Mouse (Mus musculus) megakaryocyte-erythroid progenitor cell, adult 5-6 weeks (primary cell): ENCODE measurements around the gene Nrp2. TPM values are rescaled to one million over a fixed set of nuclear protein-coding genes. Genes with fewer than 3 reads are reported as not detected.

Source experiments
- ATAC-seq: replicated peaks from 2 replicates; pipeline ENCODE4 v1.8.0; 2016; ENCODE audit warnings: mild to moderate bottlenecking, inconsistent platforms; ENCODE audit not compliant: severe bottlenecking, poor library complexity, low FRiP score, low TSS enrichment
- total RNA-seq, 2 experiments: library from RNA; stranded (forward) in 1 of 2; stranded (reverse) in 1 of 2; fragments of 200-1000, 215-1000 nt in 1 of 2; fragments of >200 nt in 1 of 2; fragmentation: Nextera tagmentation in 1 of 2; gene quantifications; 2 replicates each; pipeline ENCODE4 v1.2.3; 2014 to 2017

The Nrp2 gene
- total RNA-seq, 2 experiments from 2014 or later, result 0.17 TPM; not detected in 1

DNA sequence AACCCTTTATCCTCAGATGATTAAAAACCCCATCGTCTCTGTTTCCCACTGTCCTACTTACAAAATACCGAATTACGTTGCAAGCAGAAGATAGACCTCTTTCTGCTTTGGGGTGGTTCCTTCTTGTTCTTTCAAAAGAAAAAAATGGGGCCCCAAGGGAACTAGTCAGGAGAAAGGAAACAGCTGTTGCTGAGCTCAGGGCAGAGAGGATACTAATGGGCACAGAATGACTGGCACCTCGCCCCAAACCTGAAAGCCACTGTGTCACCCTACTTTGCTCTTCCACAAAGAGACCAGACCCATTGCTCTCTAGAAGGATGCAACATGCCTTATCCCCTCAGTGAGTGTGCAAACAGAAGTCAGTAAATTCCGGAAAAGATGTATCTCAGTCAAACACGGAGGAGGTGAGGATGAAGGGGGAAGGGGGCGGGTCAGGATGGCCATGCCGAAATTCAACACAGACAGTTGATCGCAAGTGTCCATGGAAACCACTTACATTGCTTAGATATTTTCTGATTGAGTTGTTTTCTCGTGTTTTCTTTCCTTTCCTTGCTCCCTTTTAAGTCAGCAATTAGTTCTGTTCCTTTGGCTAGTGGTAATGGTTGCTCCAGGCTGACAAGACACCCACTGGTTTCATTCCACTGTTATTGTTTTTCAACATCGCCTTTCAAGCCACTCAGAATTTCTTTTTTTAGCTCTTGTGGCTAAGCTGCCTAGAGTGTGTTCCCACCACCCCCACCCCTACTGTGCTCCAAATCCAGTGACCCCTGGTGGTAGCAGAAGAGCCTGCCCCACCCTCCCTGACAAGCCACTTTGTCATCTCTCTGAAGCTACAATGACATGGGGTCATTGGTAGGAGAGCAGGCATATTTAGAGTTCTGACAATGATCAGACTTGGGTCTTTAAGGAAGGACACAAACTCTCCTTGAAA is 71.5 kb downstream of the Nrp2 start:
- no peak for ATAC-seq

DNA sequence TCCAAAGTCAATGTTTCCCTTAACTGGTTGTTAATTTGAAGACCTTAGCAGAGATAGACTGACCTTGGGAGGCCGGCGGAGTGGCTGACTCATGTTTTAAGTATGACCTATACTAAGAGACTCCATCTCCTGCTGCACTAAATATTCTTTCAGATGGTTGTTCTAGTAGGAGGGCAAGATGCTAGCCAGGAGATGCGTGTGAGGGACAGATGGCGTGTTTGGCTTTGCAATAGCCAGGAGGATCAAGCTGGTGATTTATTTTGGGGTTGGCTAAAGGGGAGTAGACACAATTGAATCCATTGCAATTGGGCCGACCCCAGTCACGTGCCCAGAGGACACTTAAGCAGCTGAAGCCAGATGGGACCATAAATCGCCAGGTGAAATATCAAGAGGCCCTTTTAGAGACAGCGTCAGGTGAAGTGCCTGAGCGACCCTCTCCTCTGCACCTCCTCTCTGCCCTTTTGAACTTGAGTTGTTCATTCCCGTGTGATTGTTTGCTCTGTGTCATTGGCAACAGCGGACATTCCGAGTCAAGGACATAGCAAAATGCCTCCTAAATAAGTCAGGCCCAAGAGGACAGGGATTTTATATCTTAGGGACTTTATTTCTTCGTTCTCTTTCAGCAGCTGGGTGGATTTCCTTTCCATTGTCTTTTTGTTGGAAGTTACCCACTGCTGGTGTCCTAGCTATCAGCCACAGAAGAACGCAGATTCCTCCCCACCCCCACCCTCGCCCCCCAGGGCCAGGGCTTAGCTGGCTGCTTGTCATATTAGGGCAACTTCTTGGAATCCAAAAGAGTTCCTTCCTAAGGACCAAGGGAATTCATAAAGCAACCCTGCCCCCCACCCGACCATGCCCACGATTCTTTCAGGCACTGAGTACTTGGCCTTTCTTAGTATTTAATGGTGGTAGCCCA is 74.5 kb downstream of the Nrp2 start:
- ATAC-seq, result no peak

DNA sequence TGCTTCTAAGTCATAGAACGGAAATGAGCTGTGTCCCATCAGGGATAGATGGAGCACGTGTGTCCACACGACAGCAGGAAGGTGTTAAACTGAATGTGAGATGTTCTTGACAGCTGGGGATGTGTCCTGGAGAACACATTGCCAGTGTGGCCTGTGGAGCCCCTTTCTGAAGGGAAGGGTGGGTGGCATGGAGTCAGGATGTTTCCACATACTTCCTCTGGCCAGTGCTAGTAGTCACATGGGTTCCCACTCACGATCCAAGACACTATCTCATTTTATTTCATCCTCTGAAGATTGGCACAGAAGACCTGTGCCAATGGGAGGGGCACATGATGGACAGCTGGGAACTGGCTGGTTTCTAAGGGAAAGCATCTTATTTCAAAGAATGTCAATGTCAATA is 75.8 kb downstream of the Nrp2 start:
- ATAC-seq, result no peak

DNA sequence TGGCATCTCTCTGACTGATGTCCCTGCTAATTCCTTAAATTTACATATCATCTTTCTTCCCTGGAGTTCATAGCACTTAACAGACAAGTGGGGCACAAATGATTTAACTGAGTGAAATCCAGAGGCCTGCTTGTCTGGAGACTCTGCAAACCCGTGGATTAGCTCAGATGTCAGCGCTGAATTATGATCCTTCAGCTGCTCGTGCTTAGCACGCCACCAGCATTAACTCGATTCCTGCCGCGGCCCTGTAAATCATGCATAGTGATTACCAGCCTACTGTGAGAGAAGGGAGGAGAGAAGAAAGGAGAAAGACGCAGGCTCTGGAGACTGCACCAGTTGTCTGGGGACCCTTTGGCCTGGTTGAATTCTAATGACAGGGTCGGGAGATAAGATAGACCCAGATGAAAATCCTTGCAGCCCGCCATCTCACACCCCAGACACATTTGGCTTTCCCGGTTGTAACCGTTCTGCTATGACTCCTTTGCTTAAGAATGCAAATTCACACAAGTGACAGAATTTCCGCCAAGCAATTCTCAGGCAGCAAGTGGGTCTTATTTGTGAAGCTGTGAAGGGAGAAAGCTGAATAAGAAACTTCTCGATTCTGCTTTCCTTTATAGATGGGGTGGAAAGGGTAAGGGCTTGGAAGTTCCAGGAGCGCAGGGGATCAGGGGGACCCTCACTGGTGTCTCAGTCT is 77.1 kb downstream of the Nrp2 start:
- no peak for ATAC-seq

DNA sequence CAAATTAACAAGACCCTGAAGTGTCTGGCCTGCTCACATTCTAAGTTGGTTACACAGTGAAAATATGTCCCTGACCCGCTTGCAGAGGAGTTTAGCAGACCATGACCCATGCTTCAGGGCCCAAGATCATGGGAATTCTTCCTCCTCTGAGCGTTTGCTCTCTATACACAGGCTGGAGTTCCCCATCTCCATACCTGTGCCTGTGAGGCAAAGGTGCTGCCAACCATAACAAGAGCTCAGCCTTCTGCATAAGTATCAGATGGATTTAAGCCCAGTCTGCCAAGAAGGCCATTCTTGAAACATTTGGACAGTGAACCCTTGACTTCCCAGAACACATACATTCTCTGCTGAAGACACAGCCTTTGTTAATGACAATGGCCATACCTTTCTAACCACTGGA is 79.1 kb downstream of the Nrp2 start:
- ATAC-seq, result no peak

DNA sequence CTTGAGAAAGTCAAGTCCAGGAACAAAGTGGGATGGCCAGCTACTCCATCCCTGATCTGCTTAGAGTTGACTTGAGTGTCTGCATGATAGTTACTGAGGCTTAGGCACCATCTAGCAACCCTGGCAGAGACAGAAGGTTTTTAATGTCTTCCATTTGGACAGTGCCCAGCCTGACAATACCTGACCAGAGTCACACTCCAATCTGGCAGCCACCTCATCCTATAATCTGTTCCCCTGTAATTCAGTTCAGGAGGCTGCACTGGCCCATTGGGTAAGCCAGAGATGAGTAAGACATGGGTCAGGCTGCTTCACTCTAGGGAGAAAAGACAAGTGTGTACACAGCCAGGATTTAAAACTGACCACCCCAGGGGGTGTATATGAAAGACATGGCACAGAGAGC is 79.5 kb downstream of the Nrp2 start:
- no peak for ATAC-seq

DNA sequence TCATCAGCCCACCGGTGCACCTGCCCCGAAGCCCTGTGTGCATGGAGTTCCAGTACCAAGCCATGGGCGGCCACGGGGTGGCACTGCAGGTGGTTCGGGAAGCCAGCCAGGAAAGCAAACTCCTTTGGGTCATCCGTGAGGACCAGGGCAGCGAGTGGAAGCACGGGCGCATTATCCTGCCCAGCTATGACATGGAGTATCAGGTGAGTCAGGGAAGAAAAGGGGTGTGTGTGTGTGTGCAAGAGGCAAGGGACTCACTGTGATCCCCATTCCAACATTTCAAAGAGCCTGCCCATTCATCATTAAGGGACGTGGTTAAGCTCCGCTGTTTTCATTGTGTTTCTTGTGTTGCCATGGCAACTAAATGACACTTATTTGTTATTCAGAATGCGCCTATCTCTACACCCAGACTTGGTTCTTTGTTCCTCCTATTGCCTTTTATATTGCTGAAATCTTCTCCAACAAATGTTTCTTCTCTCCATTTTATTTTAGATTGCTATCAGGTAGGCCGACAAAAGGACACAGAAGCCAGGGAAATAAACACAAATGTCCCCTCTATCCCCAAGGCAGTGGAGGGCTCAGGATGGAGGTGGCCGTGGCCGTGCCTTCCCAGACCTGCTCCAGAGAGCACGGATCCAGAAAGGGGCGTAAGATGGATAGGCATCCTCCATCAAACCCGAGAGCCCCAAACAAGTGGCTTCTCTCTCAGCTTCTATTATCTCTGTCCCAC is 80.4 kb downstream of the Nrp2 start:
- ATAC-seq, result no peak

DNA sequence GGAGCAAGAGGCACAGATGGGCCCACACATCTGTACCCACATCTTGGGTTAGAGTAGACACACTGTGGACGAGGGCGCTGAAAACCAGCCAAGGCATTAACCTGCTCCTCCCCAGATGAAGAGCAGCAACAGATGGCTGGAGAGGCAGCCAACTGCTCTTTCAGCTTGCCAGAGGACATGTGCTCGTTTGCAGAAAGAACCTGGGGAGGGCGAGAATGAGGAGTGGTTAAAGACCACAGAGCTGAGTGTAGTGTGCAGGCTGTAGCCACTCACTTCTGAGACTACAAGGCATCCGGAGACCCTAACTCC is 81.0 kb downstream of the Nrp2 start:
- ATAC-seq, result no peak

DNA sequence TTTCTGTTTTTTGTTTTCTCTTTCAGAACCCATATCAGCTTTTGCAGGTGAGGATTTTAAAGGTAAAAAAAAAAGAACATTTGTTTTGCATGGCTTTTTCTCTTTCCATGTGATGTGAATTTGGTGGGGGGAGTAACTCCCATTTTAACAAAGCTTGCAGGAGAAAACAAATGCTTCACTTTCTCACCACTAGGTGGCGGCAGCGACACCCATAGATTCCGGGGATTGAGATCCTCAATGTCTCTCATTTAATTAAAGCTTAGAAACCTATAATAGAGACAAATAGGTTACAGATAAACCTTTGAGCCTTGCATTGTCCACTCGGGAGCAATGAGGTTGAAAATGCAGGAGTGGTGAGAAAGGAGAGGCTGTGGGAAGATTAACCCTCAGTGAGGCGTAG is 83.2 kb downstream of the Nrp2 start:
- ATAC-seq, result 0 out of 2 replicates have a peak, but pooled peaks have one; percentile 55

DNA sequence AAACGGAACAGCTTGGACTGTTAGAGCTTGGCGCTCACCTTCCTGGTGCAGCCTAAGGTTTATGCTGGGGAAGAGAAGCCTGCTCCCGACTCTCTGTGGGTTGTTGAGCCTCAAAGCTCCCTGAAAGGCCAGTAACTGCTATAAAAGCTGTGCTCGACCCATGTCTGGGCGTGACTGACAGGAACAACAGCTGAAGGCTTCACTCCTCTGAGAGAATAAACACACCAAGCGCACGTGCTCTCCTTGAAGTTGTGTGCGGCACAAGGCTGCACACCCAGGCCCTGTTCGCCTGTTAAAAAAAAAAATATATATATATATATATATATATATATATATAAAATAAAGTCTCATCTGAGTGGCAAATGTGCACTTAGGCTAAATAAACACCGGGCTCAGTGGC is 84.5 kb downstream of the Nrp2 start:
- ATAC-seq, result no peak

DNA sequence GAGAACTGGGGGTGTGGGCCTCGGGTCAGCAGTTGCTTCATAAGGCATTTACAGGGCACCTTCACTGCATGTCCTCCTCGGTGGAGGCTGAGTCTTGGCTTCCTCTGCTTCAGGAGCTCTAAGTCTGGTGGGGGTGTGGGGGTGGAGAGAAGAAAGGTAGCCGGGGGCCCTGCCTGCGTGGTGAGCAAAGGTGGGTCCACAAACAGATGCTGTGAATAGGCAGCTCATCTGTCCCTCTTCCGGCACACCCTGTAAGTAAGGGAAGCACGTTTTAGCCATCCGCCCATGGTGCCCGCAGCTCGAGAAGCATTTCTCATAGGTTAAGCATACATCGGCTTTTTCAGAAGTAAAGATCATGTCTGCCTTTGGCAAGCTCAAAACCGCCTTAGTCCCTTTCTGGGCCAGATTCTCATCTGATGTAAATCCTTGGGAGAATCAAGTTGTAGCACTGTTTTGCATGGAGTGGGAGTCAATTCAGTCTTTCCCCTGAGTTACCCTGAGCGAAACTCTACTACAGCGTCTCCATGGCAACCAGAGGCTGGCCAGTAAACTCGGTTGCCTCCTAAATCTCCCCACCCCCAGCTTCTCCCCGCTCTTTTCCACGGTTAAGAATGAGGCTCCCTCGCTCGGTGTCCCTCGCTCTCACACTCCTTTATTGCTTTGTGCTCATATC is 91.3 kb downstream of the Nrp2 start:
- ATAC-seq, result no peak

DNA sequence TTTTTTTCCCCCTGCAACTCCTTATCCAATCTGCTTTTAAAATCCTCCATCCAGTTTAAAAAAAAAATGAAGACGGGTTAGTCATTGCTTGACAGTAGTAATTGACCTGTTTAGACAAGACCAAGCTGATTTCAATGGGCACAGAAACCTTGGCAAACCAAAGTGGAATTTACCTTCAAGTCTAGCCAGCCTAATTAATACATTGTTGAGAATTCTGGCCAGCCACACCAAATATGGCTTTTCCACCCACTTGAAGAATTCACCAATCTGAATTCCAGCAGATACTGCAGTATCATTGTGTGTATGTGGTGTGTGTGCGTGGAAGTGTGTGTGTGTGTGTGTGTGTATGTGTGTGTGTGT is 91.8 kb downstream of the Nrp2 start:
- no peak for ATAC-seq

DNA sequence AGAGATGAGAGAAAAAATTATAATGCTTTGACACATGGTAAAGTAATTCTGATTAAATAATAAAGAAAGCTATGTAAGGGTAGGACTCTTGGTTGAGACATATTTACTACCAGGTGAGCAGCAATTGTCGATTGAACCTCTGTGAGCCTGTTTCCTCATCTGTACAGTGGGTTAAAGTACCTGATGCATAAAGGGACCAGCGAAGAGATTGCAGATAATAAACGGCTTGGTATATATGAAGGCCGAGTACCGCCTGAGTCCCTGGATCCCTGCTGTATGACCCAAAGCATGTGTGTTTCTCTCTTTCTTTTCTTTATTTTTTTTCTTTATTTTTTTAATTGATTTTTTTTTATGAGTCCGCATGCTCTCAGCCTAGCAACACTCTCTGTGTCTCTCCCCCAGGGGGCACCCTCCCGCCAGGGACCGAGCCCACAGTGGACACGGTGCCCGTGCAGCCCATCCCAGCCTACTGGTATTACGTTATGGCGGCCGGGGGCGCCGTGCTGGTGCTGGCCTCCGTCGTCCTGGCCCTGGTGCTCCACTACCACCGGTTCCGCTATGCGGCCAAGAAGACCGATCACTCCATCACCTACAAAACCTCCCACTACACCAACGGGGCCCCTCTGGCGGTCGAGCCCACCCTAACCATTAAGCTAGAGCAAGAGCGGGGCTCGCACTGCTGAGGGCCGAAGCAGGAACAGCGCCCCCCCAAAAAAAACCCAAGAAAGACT is 92.4 kb downstream of the Nrp2 start:
- peak; percentile 84 for ATAC-seq

DNA sequence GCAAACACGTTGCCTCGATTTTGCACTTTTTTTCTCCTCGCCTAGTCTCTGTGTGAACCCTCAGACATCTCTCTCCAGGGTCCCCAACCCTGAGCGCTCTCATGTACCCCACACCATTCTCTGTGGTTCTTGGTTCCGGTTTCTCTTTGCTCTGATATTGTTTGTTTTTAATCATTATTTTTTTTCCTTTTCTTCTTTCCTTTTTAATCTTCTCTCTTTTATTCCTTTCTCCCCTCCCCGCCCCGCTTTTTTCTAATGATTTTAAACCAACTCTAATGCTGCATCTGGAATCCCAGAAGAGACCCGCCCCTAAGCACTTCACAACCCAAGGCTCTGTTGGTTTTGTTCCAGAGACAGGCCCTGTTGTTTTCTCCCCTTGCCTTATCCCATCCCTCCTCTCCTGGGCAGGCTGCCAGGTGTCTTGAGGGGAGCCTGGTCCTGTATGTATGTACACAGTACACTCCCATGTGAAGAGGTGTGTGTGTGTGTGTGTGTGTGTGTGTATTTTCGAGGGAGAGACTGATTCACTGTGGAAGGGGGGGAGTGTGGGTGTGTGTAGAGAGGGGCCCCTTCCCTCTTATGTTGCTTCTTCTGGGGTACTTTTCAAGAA is 93.1 kb downstream of the Nrp2 start:
- no peak for ATAC-seq

DNA sequence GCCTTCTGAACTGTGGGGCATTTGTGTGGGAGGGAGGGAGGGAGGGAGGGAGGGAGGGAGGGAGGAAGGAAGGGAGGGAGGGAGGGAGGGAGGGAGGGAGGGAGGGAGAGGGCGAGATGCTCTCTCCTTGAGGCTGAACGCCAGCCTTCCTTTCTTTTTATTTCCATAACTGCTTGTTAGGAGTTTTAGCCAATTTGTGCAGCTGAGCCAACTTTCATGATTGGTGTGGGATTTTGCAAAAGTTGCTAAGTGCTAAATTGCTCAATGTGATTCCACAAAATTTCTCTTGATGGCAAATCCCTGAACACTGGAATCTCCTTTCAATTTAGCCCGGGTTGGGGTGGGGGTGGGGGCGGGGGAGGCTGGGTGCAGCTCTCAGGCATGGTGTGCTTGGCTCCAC is 96.3 kb downstream of the Nrp2 start:
- no peak for ATAC-seq

DNA sequence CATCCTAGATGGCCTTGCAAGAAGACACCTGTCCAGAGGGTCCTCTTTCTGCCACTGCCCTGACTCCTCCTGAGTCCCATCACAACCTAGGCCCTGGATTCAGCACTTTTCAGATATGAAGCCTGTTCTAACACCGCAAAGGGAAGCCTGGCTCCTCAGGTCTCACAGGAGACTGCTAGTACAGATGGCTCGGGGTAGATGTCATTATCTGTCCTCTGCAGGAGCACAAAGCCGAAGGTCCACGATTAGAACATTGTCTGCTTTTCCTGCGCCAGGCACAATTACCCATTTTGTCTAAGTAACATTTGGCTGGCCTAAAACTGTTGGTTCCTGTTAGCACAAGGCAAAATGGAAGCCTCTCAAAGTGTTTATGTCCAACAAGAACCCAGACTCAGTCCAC is 97.3 kb downstream of the Nrp2 start:
- peak; percentile 90 for ATAC-seq

DNA sequence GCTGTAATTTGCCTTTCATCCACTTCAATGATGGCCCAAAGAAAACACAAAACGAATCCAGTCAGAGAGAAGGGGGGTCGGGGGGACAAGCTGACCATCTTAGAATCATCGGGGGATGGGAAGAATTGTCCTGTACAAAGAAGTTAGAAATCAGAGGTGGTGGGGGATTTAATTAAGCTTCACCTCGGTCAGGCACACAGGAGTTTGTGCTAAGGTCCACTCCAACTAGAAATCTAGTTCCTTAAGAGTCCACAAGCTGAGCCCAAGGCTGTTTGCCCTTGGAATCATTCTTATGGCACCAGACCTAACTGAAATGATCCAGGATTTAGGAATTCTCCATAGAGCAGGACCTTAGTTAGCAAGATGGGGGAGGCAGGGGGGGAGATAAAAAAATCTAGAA is 98.3 kb downstream of the Nrp2 start:
- ATAC-seq, result no peak

DNA sequence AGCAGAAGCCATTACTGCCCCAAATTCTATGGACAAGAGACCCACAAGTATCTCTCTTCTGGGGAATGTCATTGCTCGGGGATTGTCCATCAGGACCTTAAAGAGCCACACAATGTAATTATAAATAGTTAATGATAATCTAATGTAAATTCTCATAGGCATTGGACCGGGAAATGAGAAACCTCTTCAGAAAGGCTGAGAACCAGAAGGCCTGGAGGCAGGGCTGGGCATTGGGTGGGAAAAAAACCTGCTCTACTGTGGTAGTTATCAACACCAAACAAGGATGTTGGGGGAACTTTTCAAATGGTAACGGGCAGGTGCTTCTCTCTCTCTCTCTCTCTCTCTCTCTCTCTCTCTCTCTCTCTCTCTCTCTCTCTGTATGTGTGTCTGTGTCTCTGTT is 98.8 kb downstream of the Nrp2 start:
- no peak for ATAC-seq
